Mouse (Mus musculus) liver, embryonic 12.5 days (tissue): Measurements from ENCODE around the gene Nms. TPM values are rescaled to one million over a fixed set of nuclear protein-coding genes. Genes with fewer than 3 reads are reported as not detected.

Experiments used
- ATAC-seq: fragments of 200-750 bp; cut with Nextera tagmentation; 2 replicates; pipeline ENCODE4 v1.8.0; 2017; ENCODE audit warnings: moderate number of reproducible peaks, mild to moderate bottlenecking, moderate library complexity
- H3K27ac ChIP-seq: fragments of 300-500 bp; sonication (generic); 2 replicates; pipeline ENCODE4 v1.5.1; 2016; ENCODE audit warnings: mild to moderate bottlenecking
- H3K27me3 ChIP-seq: fragments of 300-500 bp; sonication (generic); replicated peaks from 2 replicates; pipeline ENCODE4 v1.6.1; 2016; ENCODE audit warnings: mild to moderate bottlenecking, moderate library complexity
- H3K36me3 ChIP-seq: fragments of 300-500 bp; sonication (generic); 2 replicates; pipeline ENCODE4 v1.6.1; 2016; ENCODE audit warnings: mild to moderate bottlenecking, moderate library complexity
- H3K4me1 ChIP-seq: fragments of 300-500 bp; sonication (generic); 2 replicates; pipeline ENCODE4 v1.6.1; 2016
- H3K4me2 ChIP-seq: fragments of 300-500 bp; sonication (generic); 2 replicates; pipeline ENCODE4 v1.6.1; 2016; ENCODE audit warnings: mild to moderate bottlenecking, moderate library complexity
- H3K4me3 ChIP-seq: fragments of 300-500 bp; sonication (generic); 2 replicates; pipeline ENCODE4 v1.5.1; 2016; ENCODE audit warnings: mild to moderate bottlenecking, moderate library complexity
- H3K9ac ChIP-seq: fragments of 300-500 bp; sonication (generic); 2 replicates; pipeline ENCODE4 v1.6.1; 2016; ENCODE audit warnings: mild to moderate bottlenecking, moderate library complexity
- H3K9me3 ChIP-seq: fragments of 300-500 bp; sonication (generic); replicated peaks from 2 replicates; pipeline ENCODE4 v1.6.1; 2016; ENCODE audit warnings: mild to moderate bottlenecking, moderate library complexity
- WGBS: fragments of 180-500 bp; shearing (Covaris S2); methylation state at CpG from one replicate; pipeline ENCODE4 v1.1.7; 2016; ENCODE audit not compliant: insufficient replicate concordance; 5-methylcytosine and 5-hydroxymethylcytosine counted together
- polyA plus RNA-seq: library from polyadenylated mRNA; unstranded; fragments of >200 nt; fragmentation: Nextera tagmentation; extraction: Ambion mirVana; gene quantifications from 2 replicates; pipeline ENCODE4 v1.2.1, GENCODE M21; 2016

Nms gene
- not detected in 2 replicates for polyA plus RNA-seq

DNA sequence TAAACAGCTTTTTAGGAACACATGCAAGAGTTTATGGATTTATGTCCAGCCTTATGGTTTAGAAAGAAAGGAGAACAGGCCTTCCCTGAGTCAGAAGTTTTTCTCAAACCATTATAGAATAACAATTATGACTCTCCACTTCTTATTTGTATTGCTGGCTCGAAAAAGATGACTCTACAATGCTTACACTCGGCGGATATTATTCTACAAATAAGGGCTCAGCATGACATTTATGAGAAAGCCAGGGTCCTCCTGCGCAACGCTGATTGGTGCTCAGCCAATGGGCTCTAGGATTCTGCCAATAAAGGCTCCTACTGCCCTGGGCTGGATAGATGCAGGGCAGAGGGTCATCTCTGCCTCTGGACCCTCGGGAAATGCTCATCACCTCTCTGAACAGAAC, at the start of gene Nms:
Gene Nms (plus strand): TSS at position 301 of the 400 bp plus-strand sequence.
- 61% methylated on average over 6 of the region's 6 CpGs for WGBS
- H3K9me3 ChIP-seq: no peaks in the 10 kb centered on the region
- no peaks in the 10 kb centered on the region for H3K4me1 ChIP-seq
- ATAC-seq: no peak
- H3K27me3 ChIP-seq: 0 out of 2 replicates have a peak, but pooled peaks cover 4% of the 10 kb centered on the region
- no peaks in the 10 kb centered on the region for H3K36me3 ChIP-seq
- no peak within 1 kb of the TSS for H3K4me3 ChIP-seq
- H3K27ac ChIP-seq: no peak within 1 kb of the TSS
- no peak within 1 kb of the TSS for H3K9ac ChIP-seq
- no peak within 1 kb of the TSS for H3K4me2 ChIP-seq

DNA sequence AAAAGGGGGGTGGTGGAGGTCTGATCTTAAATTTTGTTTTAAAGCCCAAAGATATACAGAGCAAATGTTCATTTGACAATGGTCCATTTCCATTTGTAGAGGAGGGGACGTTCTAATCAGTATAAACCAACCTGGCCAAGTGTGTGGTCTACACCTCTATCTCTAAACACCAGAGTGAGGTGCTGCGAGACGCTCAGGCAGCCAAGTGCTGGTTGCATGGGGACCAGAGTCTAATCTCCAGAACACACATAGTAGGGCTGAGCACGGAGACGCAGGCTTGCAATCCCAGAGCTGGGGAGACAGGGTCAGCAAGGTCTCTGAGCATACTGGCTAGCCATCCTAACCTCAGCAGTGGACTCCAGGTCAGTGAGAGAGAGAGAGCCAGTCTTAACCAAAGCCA, 47.5 kb upstream of the Nms start:
- Histone ChIP-seq H3K36me3 (no peaks in the 10 kb centered on the region), H3K9me3 (no peaks in the 10 kb centered on the region), H3K27ac (no peak overlapping the region), H3K4me2 (no peak overlapping the region), H3K4me3 (no peak overlapping the region), H3K9ac (no peak overlapping the region), H3K27me3 (peaks cover 11% of the 10 kb centered on the region; the same call in 1 of the 2 replicates), H3K4me1 (no peaks in the 10 kb centered on the region)
- no peak for ATAC-seq
- 61% methylated on average over 5 of the region's 5 CpGs for whole genome bisulfite sequencing

DNA sequence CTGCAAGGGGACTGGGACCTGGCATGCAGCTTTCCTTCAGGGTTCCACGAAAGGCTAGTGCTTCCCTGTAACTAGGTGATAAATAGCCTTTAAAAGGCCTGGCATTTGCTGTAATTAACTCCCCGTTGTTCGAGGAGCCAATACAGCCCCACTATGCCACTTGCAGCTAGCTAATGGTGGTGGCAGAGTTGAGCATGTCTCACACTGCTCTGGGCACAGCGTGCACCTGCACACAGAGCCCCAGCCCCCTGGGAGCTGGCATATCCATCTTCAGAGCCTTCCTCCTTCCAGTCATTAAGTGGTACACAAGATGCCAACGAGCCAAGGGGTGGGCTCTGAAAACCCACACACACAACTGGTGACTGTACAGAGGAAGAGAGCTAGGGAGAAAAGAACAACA, 45.9 kb upstream of the Nms start:
- Histone ChIP-seq H3K4me2 (no peak overlapping the region), H3K9ac (no peak overlapping the region), H3K4me3 (no peak overlapping the region), H3K27me3 (peaks cover 28% of the 10 kb centered on the region), H3K36me3 (no peaks in the 10 kb centered on the region), H3K4me1 (no peaks in the 10 kb centered on the region), H3K9me3 (no peaks in the 10 kb centered on the region), H3K27ac (no peak overlapping the region)
- 45% methylated on average over 5 of the region's 5 CpGs for WGBS
- no peak for ATAC-seq

- Histone ChIP-seq H3K27me3 (peaks cover 46% of the 10 kb centered on the region), H3K4me1 (no peaks in the 10 kb centered on the region), H3K9ac (no peak within 1 kb of the TSS), H3K9me3 (no peaks in the 10 kb centered on the region), H3K4me2 (peak within 1 kb of the TSS; percentile 68), H3K36me3 (no peaks in the 10 kb centered on the region), H3K27ac (no peak within 1 kb of the TSS), H3K4me3 (peak within 1 kb of the TSS; percentile 54)
- 2% methylated on average over 67 of the region's 67 CpGs for WGBS
- peak; percentile 65 for ATAC-seq
Measured at GRCm38 (mm10) chr1:38897431-38898248, 41.3 kb upstream of the Nms start, which contains the start of gene Chst10. Gene Chst10, minus strand, starts transcription at chr1:38898161.

DNA sequence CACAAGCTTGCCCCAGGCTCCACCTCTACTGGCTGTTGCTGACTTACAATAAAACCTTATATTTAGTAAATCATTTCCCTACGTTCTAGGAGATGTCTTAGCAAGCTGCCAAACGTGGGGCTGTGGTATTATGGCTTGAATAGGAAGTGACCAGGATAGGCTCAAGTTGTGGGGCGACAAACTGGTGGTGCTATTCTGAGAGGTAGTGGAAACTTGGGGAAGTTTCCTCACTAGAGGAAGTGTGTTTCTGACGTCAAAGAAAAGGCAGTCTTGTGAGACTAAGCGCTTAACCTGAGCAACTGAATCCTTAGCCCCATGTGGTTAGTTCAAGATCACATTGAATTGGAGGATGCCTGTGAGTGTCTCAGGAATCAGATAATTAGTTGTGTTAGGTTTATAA, 36.4 kb upstream of the Nms start:
- Histone ChIP-seq H3K27ac (no peak overlapping the region), H3K4me2 (no peak overlapping the region), H3K9me3 (no peaks in the 10 kb centered on the region), H3K4me1 (no peaks in the 10 kb centered on the region), H3K4me3 (no peak overlapping the region), H3K27me3 (peaks cover 24% of the 10 kb centered on the region), H3K9ac (no peak overlapping the region), H3K36me3 (no peaks in the 10 kb centered on the region)
- ATAC-seq: no peak
- 33% methylated on average over 5 of the region's 5 CpGs for WGBS

GRCm38 (mm10) chr1:38903985-38904384, 35.0 kb upstream of the Nms start:
- Histone ChIP-seq H3K9ac (no peak overlapping the region), H3K27ac (no peak overlapping the region), H3K36me3 (no peaks in the 10 kb centered on the region), H3K4me2 (no peak overlapping the region), H3K9me3 (no peaks in the 10 kb centered on the region), H3K4me1 (no peaks in the 10 kb centered on the region), H3K4me3 (no peak overlapping the region), H3K27me3 (peaks cover 9% of the 10 kb centered on the region)
- 65% methylated on average over 2 of the region's 2 CpGs for WGBS
- ATAC-seq: no peak

DNA sequence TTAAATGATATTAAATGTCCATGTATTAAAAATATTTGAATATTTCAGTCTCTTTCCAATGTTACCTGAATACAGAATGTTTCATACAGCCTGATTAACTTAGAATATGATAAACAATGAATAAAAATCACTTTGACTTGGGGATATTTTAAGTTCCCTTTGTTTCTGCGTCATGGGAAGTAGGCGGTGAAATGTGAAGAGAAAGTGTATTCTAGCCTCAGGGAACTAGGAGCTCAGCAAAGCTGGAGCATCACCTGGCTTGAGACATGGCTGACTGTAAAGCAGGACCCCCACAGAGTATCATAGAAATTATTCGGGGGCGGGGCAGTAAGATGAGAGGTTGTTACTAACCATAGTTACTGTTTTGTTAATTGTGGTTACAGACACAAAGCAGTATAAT, 10.0 kb upstream of the Nms start:
- Histone ChIP-seq H3K4me3 (no peak overlapping the region), H3K9ac (no peak overlapping the region), H3K27me3 (no peaks in the 10 kb centered on the region), H3K27ac (no peak overlapping the region), H3K4me2 (no peak overlapping the region), H3K36me3 (no peaks in the 10 kb centered on the region), H3K4me1 (no peaks in the 10 kb centered on the region), H3K9me3 (no peaks in the 10 kb centered on the region)
- 66% methylated on average over 4 of the region's 4 CpGs for WGBS
- no peak for ATAC-seq

DNA sequence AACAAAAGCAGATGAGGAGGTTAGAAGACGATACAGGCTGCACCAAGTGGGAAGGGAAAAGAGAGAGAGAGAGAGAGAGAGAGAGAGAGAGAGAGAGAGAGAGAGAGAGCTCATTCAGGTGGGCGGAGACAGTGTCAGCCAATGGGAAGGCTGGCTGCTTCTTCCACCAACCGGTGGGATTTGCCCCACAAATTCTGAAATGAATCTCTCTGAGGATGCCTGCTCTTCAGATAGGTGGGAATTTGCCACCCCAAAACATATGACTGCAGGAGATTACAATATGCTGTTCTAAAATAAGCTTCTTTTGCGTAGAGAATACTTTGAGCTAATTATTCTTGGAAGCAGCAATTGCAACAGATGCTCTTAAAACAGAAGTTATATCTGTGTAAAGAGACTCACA, 9.5 kb upstream of the Nms start:
- H3K9me3 ChIP-seq: no peaks in the 10 kb centered on the region
- no peaks in the 10 kb centered on the region for H3K4me1 ChIP-seq
- no peaks in the 10 kb centered on the region for H3K36me3 ChIP-seq
- H3K9ac ChIP-seq: no peak overlapping the region
- no peak overlapping the region for H3K4me2 ChIP-seq
- WGBS: 62% methylated on average over 4 of the region's 4 CpGs
- no peaks in the 10 kb centered on the region for H3K27me3 ChIP-seq
- no peak overlapping the region for H3K27ac ChIP-seq
- ATAC-seq: no peak
- no peak overlapping the region for H3K4me3 ChIP-seq

DNA sequence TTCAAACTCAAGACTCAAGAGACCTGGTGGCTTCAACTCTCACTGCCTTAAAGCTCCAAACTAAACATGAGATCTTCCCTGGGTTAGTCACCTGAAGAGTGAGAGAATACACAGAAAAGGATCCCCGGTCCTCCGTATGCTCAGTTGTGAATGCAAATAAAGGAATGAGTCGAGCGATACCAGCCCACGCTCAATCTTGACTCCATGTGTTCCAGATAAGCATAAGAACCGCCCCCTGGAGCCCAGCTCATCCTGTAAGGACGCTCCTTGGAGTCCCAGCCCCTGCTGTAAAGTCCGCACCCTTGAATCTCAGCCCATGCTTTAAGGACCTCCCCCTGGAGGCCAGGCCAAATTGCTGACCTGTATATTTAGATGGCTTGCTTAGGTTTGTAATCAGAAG, 8.2 kb upstream of the Nms start:
- Histone ChIP-seq H3K4me1 (no peaks in the 10 kb centered on the region), H3K9ac (no peak overlapping the region), H3K4me3 (no peak overlapping the region), H3K9me3 (no peaks in the 10 kb centered on the region), H3K27ac (no peak overlapping the region), H3K36me3 (no peaks in the 10 kb centered on the region), H3K4me2 (no peak overlapping the region), H3K27me3 (no peaks in the 10 kb centered on the region)
- no peak for ATAC-seq
- 52% methylated on average over 8 of the region's 8 CpGs for WGBS

GRCm38 (mm10) chr1:38934668-38935067, 4.3 kb upstream of the Nms start:
- Histone ChIP-seq H3K9me3 (no peaks in the 10 kb centered on the region), H3K36me3 (no peaks in the 10 kb centered on the region), H3K4me3 (no peak overlapping the region), H3K4me1 (no peaks in the 10 kb centered on the region), H3K27ac (no peak overlapping the region), H3K4me2 (no peak overlapping the region), H3K27me3 (0 out of 2 replicates have a peak, but pooled peaks cover 4% of the 10 kb centered on the region), H3K9ac (no peak overlapping the region)
- no peak for ATAC-seq
- 36% methylated on average over 5 of the region's 5 CpGs for WGBS

- no peak overlapping the region for H3K4me3 ChIP-seq
- no peak for ATAC-seq
- H3K9me3 ChIP-seq: no peaks in the 10 kb centered on the region
- H3K4me2 ChIP-seq: no peak overlapping the region
- 23% methylated on average over 6 of the region's 6 CpGs for WGBS
- 0 out of 2 replicates have a peak, but pooled peaks cover 4% of the 10 kb centered on the region for H3K27me3 ChIP-seq
- no peaks in the 10 kb centered on the region for H3K4me1 ChIP-seq
- no peaks in the 10 kb centered on the region for H3K36me3 ChIP-seq
- H3K9ac ChIP-seq: no peak overlapping the region
- H3K27ac ChIP-seq: no peak overlapping the region
Measured at GRCm38 (mm10) chr1:38936780-38937179, 2.2 kb upstream of the Nms start.

DNA sequence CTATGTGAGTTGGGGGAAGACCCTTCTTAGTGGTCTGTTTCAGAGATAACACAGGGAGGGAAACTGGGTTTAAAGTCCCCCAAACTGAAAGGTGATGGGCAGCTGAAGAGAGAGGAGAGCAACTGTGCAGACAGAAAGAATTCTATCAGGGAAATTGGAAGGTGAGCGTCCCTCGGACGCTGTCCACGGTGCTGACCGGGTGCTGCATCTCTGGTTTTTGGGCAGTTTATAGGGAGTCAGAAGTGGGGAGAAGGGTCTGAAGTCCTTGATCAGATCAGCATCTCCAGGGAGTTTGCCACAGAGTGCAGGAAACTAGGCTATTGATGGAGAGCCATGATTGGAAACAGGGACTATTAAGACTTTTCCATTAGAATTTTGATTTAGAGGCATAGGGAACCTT, 659 bp downstream of the Nms start:
- Histone ChIP-seq H3K4me2 (no peak overlapping the region), H3K36me3 (no peaks in the 10 kb centered on the region), H3K27ac (no peak overlapping the region), H3K27me3 (0 out of 2 replicates have a peak, but pooled peaks cover 4% of the 10 kb centered on the region), H3K4me1 (no peaks in the 10 kb centered on the region), H3K9ac (no peak overlapping the region), H3K4me3 (no peak overlapping the region), H3K9me3 (no peaks in the 10 kb centered on the region)
- 7% methylated on average over 5 of the region's 5 CpGs for WGBS
- ATAC-seq: no peak
